Mouse (Mus musculus): ENCODE data around the gene Pspc1. TPM values are rescaled to one million over a fixed set of nuclear protein-coding genes. Genes with fewer than 3 reads are reported as not detected.
"Not testable (repeated sequence)": the region's sequence is repeated elsewhere in the genome, so short reads cannot be mapped to it uniquely, and the experiment has no call there.

The Pspc1 gene
- polyA plus RNA-seq, 2 experiments = 12.0 to 12.1 TPM

DNA sequence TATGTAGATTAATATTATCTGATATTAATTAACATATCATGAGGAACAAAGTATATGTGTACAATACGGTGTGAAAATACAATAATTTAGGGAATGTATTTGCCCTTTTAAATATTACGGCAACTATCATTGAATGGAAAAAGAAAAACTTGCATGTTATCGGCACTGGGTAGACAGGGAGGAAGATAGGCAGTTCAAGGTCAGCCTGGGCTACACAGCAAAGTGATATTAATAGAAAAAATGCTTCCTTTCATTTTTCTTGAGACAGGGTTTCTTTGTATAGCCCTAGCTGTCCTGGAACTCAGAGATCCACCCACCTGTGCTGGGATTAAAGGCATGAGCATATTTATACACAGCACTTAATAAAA, 801 bp upstream of the Pspc1 start:
- WGBS (ENCODE audit: insufficient replicate concordance) = 29% methylated on average over 3 of the region's 3 CpGs
- peak overlapping the region; percentile 77 to 91 for H3K4me3 ChIP-seq (ENCODE audit: insufficient read depth in 1 of 2, low read depth in 2 of 2, low read length in 2 of 2)
- H3K36me3 ChIP-seq (replicated peaks; ENCODE audit: control insufficient read depth, insufficient read depth, low read depth) = no peaks in the 10 kb centered on the region; the same call in 1 of the 2 replicates
- peak overlapping the region; percentile 68 for H3K9ac ChIP-seq (replicated peaks)
- no peak; the same call in 1 of the 2 replicates for ATAC-seq (ENCODE audit: insufficient read depth)
- no peaks in the 10 kb centered on the region for H3K9me3 ChIP-seq (ENCODE audit: control insufficient read depth, low read length)
- peaks cover 15 to 17% of the 10 kb centered on the region in 2 experiments for H3K4me1 ChIP-seq (replicated peaks; ENCODE audit: control insufficient read depth in 2 of 2, insufficient read depth in 2 of 2, low read length in 1 of 2)
- no peak for TF ChIP-seq CTCF (IDR thresholded peaks at IDR 0.05; ENCODE audit: low read depth)
- peak overlapping the region; percentile 92 for H3K4me2 ChIP-seq (ENCODE audit: low read depth)
- DNase-seq (ENCODE audit: low read depth in 3 of 3, low spot score in 3 of 3) = no peak
- no peaks in the 10 kb centered on the region for H3K27me3 ChIP-seq (ENCODE audit: control insufficient read depth, insufficient read depth, low read length)
- peak overlapping the region; percentile 82 for H3K27ac ChIP-seq

- H3K9ac ChIP-seq (replicated peaks) = peak overlapping the region; percentile 81
- ATAC-seq (ENCODE audit: insufficient read depth) (peak; percentile 51), DNase-seq (ENCODE audit: low read depth in 3 of 3, low spot score in 3 of 3) (peak; percentile 55 to 64 (median 63))
- TF ChIP-seq EP300 (IDR thresholded peaks at IDR 0.05; ENCODE audit: low read depth) (no peak), CTCF (IDR thresholded peaks at IDR 0.05; ENCODE audit: low read depth) (no peak)
- under 1% methylated on average over 71 of the region's 71 CpGs for WGBS (ENCODE audit: insufficient replicate concordance)
- peaks cover 15 to 17% of the 10 kb centered on the region in 2 experiments for H3K4me1 ChIP-seq (replicated peaks; ENCODE audit: control insufficient read depth in 2 of 2, insufficient read depth in 2 of 2, low read length in 1 of 2)
- H3K27me3 ChIP-seq (ENCODE audit: control insufficient read depth, insufficient read depth, low read length) = no peaks in the 10 kb centered on the region
- peak overlapping the region; percentile 82 for H3K27ac ChIP-seq
- peak overlapping the region; percentile 77 to 91 for H3K4me3 ChIP-seq (ENCODE audit: insufficient read depth in 1 of 2, low read depth in 2 of 2, low read length in 2 of 2)
- no peaks in the 10 kb centered on the region for H3K9me3 ChIP-seq (ENCODE audit: control insufficient read depth, low read length)
- peak overlapping the region; percentile 92 for H3K4me2 ChIP-seq (ENCODE audit: low read depth)
- H3K36me3 ChIP-seq (replicated peaks; ENCODE audit: control insufficient read depth, insufficient read depth, low read depth) = no peaks in the 10 kb centered on the region; the same call in 1 of the 2 replicates
Observed at GRCm38 (mm10) chr14:56777360-56778136, 568 bp downstream of the Pspc1 start.

DNA sequence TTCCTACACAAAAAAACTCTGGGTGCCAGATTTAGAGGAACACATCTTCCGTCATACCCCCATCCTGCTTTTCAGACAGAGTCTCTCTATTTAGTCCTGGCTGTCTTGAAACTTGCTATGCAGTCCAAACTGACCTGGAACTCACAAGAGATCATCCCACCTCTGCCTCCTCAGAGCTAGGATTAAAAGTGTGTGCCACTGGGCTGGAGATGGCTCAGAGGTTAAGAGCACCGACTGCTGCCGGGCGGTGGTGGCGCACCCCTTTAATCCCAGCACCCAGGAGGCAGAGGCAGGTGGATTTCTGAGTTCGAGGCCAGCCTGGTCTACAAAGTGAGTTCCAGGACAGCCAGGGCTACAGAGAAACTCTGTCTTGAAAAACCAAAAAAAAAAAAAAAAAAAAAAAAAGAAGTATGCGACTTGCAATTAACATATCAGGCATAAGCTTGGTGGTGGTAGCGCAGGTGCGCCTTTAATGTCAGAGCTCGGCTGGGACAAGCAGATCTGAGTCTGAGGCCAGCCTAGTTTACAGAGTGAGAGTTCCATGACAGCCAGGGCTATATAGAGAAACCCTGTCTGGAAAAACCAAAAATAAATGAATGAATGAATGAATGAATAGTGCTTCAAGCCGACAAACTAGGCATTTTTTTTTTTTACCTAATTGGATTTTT, 1.4 kb downstream of the Pspc1 start:
- TF ChIP-seq EP300 (IDR thresholded peaks at IDR 0.05; ENCODE audit: low read depth) = no peak
- peak; percentile 40 for TF ChIP-seq CTCF (IDR thresholded peaks at IDR 0.05; ENCODE audit: low read depth)
- H3K4me1 ChIP-seq (replicated peaks; ENCODE audit: control insufficient read depth in 2 of 2, insufficient read depth in 2 of 2, low read length in 1 of 2) = peaks cover 15 to 17% of the 10 kb centered on the region in 2 experiments
- no peak overlapping the region for H3K27ac ChIP-seq
- 15% methylated on average over 11 of the region's 11 CpGs for WGBS (ENCODE audit: insufficient replicate concordance)
- H3K27me3 ChIP-seq (ENCODE audit: control insufficient read depth, insufficient read depth, low read length) = no peaks in the 10 kb centered on the region
- peaks cover 4% of the 10 kb centered on the region for H3K36me3 ChIP-seq (replicated peaks; ENCODE audit: control insufficient read depth, insufficient read depth, low read depth)
- H3K9ac ChIP-seq (replicated peaks) = peak overlapping the region; percentile 81
- H3K4me3 ChIP-seq (ENCODE audit: insufficient read depth in 1 of 2, low read depth in 2 of 2, low read length in 2 of 2) = peak overlapping the region; percentile 77 to 91
- H3K4me2 ChIP-seq (ENCODE audit: low read depth) = peak overlapping the region; percentile 92
- ATAC-seq (ENCODE audit: insufficient read depth) (no peak), DNase-seq (ENCODE audit: low read depth in 3 of 3, low spot score in 3 of 3) (no peak)
- H3K9me3 ChIP-seq (ENCODE audit: control insufficient read depth, low read length) = no peaks in the 10 kb centered on the region

DNA sequence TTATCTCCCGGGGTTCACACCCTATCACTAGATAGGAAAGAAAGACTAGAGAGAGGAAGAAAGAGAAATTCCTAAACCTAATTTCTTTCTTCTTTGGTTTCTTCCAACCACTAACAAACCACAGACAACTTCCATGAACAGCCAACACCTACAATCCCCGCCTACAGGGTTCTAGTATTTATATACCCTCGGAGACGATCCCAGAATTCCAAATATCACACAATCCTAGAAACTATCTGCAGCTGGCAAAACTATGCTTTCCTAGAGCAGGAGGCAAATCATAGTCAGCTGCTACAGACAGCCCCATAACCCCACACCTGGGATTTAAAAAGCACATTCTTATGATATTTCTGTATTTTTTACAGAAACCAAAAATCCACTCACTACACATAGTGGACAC, 2.7 kb downstream of the Pspc1 start:
- H3K9ac ChIP-seq (replicated peaks) = peak overlapping the region; percentile 15; the same call in 1 of the 2 replicates
- ATAC-seq (ENCODE audit: insufficient read depth) = no peak

DNA sequence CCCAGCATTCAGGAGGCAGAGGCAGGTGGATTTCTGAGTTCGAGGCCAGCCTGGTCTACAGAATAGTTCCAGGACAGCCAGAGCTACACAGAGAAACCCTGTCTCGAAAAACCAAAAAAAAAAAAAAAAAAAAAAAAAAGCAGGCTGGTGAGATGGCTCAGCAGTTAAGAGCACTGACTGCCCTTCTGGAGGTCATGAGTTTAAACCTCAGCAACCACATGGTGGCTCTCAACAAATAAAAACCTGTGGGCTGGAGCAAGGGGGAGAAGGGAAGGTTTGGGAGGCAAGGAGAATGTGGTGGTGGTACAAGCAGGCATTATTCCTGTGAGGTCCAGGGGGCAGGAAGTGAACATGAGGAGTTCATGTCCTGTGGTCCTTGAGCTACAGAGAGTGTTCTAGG, 11.7 kb downstream of the Pspc1 start:
- not testable (repeated sequence) for H3K27me3 ChIP-seq (ENCODE audit: control insufficient read depth, insufficient read depth, low read length); H3K9ac ChIP-seq (replicated peaks); H3K27ac ChIP-seq; H3K9me3 ChIP-seq (ENCODE audit: control insufficient read depth, low read length); DNase-seq (ENCODE audit: low read depth in 3 of 3, low spot score in 3 of 3); ATAC-seq (ENCODE audit: insufficient read depth); H3K4me2 ChIP-seq (ENCODE audit: low read depth); H3K4me1 ChIP-seq (replicated peaks; ENCODE audit: control insufficient read depth in 2 of 2, insufficient read depth in 2 of 2, low read length in 1 of 2); H3K4me3 ChIP-seq (ENCODE audit: insufficient read depth in 1 of 2, low read depth in 2 of 2, low read length in 2 of 2)
- WGBS (ENCODE audit: insufficient replicate concordance) = 76% methylated on average over 2 of the region's 2 CpGs
- peaks cover 50% of the 10 kb centered on the region for H3K36me3 ChIP-seq (replicated peaks; ENCODE audit: control insufficient read depth, insufficient read depth, low read depth)

More for the DNA sequence above, 2.7 kb downstream of the Pspc1 start:
- H3K27ac ChIP-seq = no peak overlapping the region
- H3K9me3 ChIP-seq (ENCODE audit: control insufficient read depth, low read length) = no peaks in the 10 kb centered on the region
- TF ChIP-seq CTCF (IDR thresholded peaks at IDR 0.05; ENCODE audit: low read depth) = no peak
- TF ChIP-seq EP300 (IDR thresholded peaks at IDR 0.05; ENCODE audit: low read depth) = no peak
- H3K27me3 ChIP-seq (ENCODE audit: control insufficient read depth, insufficient read depth, low read length) = no peaks in the 10 kb centered on the region
- peak overlapping the region; percentile 92 for H3K4me2 ChIP-seq (ENCODE audit: low read depth)
- H3K36me3 ChIP-seq (replicated peaks; ENCODE audit: control insufficient read depth, insufficient read depth, low read depth) = peaks cover 15% of the 10 kb centered on the region
- peaks cover 15 to 17% of the 10 kb centered on the region in 2 experiments for H3K4me1 ChIP-seq (replicated peaks; ENCODE audit: control insufficient read depth in 2 of 2, insufficient read depth in 2 of 2, low read length in 1 of 2)
- H3K4me3 ChIP-seq (ENCODE audit: insufficient read depth in 1 of 2, low read depth in 2 of 2, low read length in 2 of 2) = peak overlapping the region in 1 of 2 experiments; percentile 41; a peak in 2 of 4 replicates
- DNase-seq (ENCODE audit: low read depth in 3 of 3, low spot score in 3 of 3) = no peak
- 29% methylated on average over 4 of the region's 4 CpGs for WGBS (ENCODE audit: insufficient replicate concordance)

- not testable (repeated sequence) for H3K27ac ChIP-seq; H3K9me3 ChIP-seq (ENCODE audit: control insufficient read depth, low read length); H3K4me1 ChIP-seq (replicated peaks; ENCODE audit: control insufficient read depth in 2 of 2, insufficient read depth in 2 of 2, low read length in 1 of 2); H3K4me3 ChIP-seq (ENCODE audit: insufficient read depth in 1 of 2, low read depth in 2 of 2, low read length in 2 of 2); DNase-seq (ENCODE audit: low read depth in 3 of 3, low spot score in 3 of 3); ATAC-seq (ENCODE audit: insufficient read depth); H3K9ac ChIP-seq (replicated peaks); H3K27me3 ChIP-seq (ENCODE audit: control insufficient read depth, insufficient read depth, low read length); H3K4me2 ChIP-seq (ENCODE audit: low read depth)
- peaks cover 52% of the 10 kb centered on the region for H3K36me3 ChIP-seq (replicated peaks; ENCODE audit: control insufficient read depth, insufficient read depth, low read depth)
- WGBS (ENCODE audit: insufficient replicate concordance) = 75% methylated on average over 2 of the region's 3 CpGs
Observed at GRCm38 (mm10) chr14:56765117-56765516, 13.0 kb downstream of the Pspc1 start.
